9 mouse cellular contexts compared by ENCODE assay signal in the genomic region with DNA sequence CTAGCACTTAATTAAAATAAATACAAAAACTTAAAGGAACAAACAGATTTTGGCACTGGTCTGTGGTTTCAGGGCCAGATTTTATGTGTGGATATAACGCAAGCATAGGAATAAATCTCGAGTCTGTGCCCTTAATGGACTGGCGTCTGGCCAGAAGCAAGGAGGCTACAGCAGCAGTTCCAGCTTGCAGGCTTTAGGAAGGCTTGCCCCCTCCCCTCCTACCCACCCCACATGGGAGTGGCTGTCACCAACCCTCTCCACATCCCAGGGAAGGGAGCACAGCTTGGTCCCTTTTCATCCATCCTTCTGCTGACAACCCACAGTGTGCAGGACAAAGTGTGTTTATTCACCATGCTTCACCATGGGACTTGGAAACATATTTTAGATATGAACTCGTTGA.
DNase-seq lines count a peak whose midpoint lies in the region; ATAC-seq and TF ChIP-seq lines count a peak whose summit lies in the region.
"Had no signal": no experiment of that assay in that cellular context is flagged by ENCODE, and none has a peak within 500 bp of the region (broad histone marks: within the 10 kb centered on the region; RNA-seq: fewer than 3 reads in every experiment).

No protein-coding gene starts in this region.

- no peaks in the 10 kb centered on the region for H3K36me3 ChIP-seq in stomach, embryonic 14.5 days (ENCODE audit: control insufficient read depth, insufficient read depth, low read length)
- H3K36me3 ChIP-seq in stomach, postnatal 0 days (ENCODE audit: control insufficient read depth, insufficient read depth, low read length) = no peaks in the 10 kb centered on the region
- no peaks in the 10 kb centered on the region for H3K36me3 ChIP-seq in stomach, embryonic 16.5 days (ENCODE audit: control insufficient read depth, insufficient read depth, low read length)

- no peak overlapping the region for H3K9ac ChIP-seq in stomach, embryonic 14.5 days (replicated peaks; ENCODE audit: low read depth, low read length)
- no peak overlapping the region for H3K9ac ChIP-seq in stomach, postnatal 0 days (ENCODE audit: low read length)
- H3K9ac ChIP-seq in stomach, embryonic 16.5 days (ENCODE audit: low read length) = no peak overlapping the region

- H3K4me3 ChIP-seq in stomach, embryonic 14.5 days (ENCODE audit: low read depth, low read length) = no peak overlapping the region
- H3K4me3 ChIP-seq in stomach, postnatal 0 days (ENCODE audit: low read depth, low read length) = no peak overlapping the region
- no peak overlapping the region for H3K4me3 ChIP-seq in stomach, embryonic 16.5 days (replicated peaks; ENCODE audit: low read length)

- intact Hi-C loops in left cerebral cortex, postnatal 10 days (cut with DNase I) = no loop called here
- intact Hi-C loops in left cerebral cortex, postnatal 36 days (cut with DNase I) = no loop called here

- no peak for TF ChIP-seq EP300 in stomach, postnatal 0 days (optimal IDR thresholded peaks at IDR 0.05)

- TF ChIP-seq CTCF in stomach, postnatal 0 days (IDR thresholded peaks at IDR 0.05; ENCODE audit: low read depth) = no peak

- H3K4me1 ChIP-seq in stomach, embryonic 14.5 days (ENCODE audit: control insufficient read depth, insufficient read depth, low read length) = 0 out of 2 replicates have a peak, but pooled peaks cover 3% of the 10 kb centered on the region
- H3K4me1 ChIP-seq in stomach, postnatal 0 days (replicated peaks; ENCODE audit: control insufficient read depth, insufficient read depth) = no peaks in the 10 kb centered on the region
- no peaks in the 10 kb centered on the region; the same call in 1 of the 2 replicates for H3K4me1 ChIP-seq in stomach, embryonic 16.5 days (ENCODE audit: control insufficient read depth, insufficient read depth, low read length)

- WGBS in stomach, embryonic 14.5 days = 30% methylated on average over 4 of the region's 4 CpGs
- 20% methylated on average over 4 of the region's 4 CpGs for WGBS in stomach, postnatal 0 days
- WGBS in stomach, embryonic 16.5 days = 29% methylated on average over 4 of the region's 4 CpGs

- peak; percentile 16 for DNase-seq in adrenal gland, postnatal 14 days
- DNase-seq in adrenal gland, postnatal 4 days (ENCODE audit: low spot score in 2 of 2) = no peak
- peak; percentile 13 to 46 for DNase-seq in left cerebral cortex, postnatal 10 days (ENCODE audit: extremely low spot score in 1 of 2, low spot score in 2 of 2)
- DNase-seq in left cerebral cortex, postnatal 36 days (ENCODE audit: low spot score in 2 of 2) = no peak
- no peak for DNase-seq in stomach, postnatal 0 days (ENCODE audit: low spot score)
- no peak for DNase-seq in heart, postnatal 4 days

- 0 out of 2 replicates have a peak, but pooled peaks have one; percentile 33 for ATAC-seq in stomach, embryonic 14.5 days (ENCODE audit: insufficient number of reproducible peaks, insufficient read depth, low FRiP score, low read depth)
- ATAC-seq in stomach, postnatal 0 days (ENCODE audit: low FRiP score, low TSS enrichment) = no peak
- ATAC-seq in stomach, embryonic 16.5 days (ENCODE audit: insufficient read depth, low FRiP score) = peak; percentile 54

- no peaks in the 10 kb centered on the region for H3K27me3 ChIP-seq in stomach, embryonic 14.5 days (ENCODE audit: control insufficient read depth, insufficient read depth, low read length)
- no peaks in the 10 kb centered on the region for H3K27me3 ChIP-seq in stomach, postnatal 0 days (ENCODE audit: control insufficient read depth, insufficient read depth, low read length)
- H3K27me3 ChIP-seq in stomach, embryonic 16.5 days (ENCODE audit: control insufficient read depth, insufficient read depth, low read length) = no peaks in the 10 kb centered on the region

- no peak overlapping the region for H3K4me2 ChIP-seq in stomach, embryonic 14.5 days (replicated peaks; ENCODE audit: low read depth, low read length)
- H3K4me2 ChIP-seq in stomach, postnatal 0 days (replicated peaks; ENCODE audit: low read depth) = no peak overlapping the region
- H3K4me2 ChIP-seq in stomach, embryonic 16.5 days (ENCODE audit: low read depth, low read length) = no peak overlapping the region

- no peaks in the 10 kb centered on the region for H3K9me3 ChIP-seq in stomach, embryonic 14.5 days (ENCODE audit: control insufficient read depth, low read depth, low read length)
- no peaks in the 10 kb centered on the region for H3K9me3 ChIP-seq in stomach, postnatal 0 days (ENCODE audit: control insufficient read depth, low read length)
- H3K9me3 ChIP-seq in stomach, embryonic 16.5 days (replicated peaks; ENCODE audit: control insufficient read depth, low read length) = no peaks in the 10 kb centered on the region

- no peak overlapping the region for H3K27ac ChIP-seq in stomach, embryonic 14.5 days (ENCODE audit: low read length)
- H3K27ac ChIP-seq in stomach, postnatal 0 days (replicated peaks) = no peak overlapping the region
- H3K27ac ChIP-seq in stomach, embryonic 16.5 days (ENCODE audit: low read length) = no peak overlapping the region
- H3K27ac ChIP-seq: macrophage had no signal

Comparison
In these comparisons a context has a peak if more than half of its experiments do, and no peak if none do; other contexts are left out.
1. DNase-seq: peak in adrenal gland, postnatal 14 days (single experiment) and left cerebral cortex, postnatal 10 days (2 of 2); none in adrenal gland, postnatal 4 days (0 of 2), left cerebral cortex, postnatal 36 days (0 of 2), stomach, postnatal 0 days (single experiment) and heart, postnatal 4 days (single experiment).